Mouse (Mus musculus): ENCODE data around the gene Aatk.

Aatk gene

GRCm38 (mm10) chr11:120046553-120047191 is at the start of gene Aatk:
Aatk (minus strand) TSS chr11:120047167.
- DNase-seq = no peak

DNA sequence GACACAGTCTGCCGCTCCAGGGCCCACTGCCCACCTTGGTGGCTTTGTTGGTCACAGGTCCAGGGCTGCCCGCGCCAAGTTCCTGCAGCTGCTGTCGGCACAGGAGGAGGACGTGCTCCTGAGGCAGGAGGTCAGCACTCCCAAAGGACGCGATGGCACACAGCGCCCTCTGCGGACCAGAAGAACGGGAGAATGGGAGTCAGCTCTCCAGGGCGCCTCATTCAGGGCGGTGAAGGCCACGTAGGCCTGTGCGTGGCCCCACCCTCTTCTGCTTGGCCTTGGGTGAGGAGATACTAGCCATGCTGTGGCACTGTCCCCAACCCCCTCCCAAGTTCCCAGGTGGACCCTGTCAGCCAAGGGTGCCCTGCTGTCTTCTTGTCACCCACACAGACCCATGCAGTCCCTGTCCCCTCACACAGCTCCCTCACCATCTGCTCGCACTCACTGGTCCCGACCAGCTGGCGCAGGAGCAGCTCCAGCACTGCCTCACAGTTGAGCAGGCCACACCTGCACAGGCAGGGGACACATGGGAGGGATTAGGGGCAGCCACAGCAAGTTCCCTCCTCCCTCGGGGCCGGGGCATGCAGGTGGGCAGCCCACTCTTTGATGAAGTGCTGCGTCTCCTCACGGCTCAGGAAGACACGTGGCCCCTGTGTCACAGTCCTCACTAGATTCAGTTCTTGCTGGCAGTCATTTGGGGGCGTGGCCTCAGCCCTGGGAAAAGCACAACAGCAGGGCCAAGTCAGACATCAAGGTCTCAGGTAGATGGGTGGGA is 46.0 kb upstream of the Aatk start:
- DNase-seq = no peak

DNA sequence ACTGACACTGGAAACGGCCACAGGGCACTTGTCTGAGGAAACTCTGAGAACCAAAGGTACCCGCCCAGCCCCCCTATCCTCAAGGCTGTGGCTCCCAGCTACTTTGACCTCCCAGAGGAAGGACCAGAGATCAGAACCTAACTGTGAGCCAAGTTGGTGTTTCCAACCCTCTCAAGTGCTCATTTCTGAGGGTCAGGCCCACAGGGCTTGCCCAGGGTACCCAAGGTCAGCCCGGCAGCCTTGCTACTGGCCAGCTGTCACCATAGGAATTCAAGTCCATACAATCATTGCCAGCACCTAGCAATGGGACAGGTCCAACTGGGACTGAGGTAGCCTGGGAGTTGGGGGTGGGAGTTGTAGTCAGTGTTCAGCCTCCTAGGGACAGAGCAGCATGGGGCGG is 43.7 kb upstream of the Aatk start:
- no peak for DNase-seq

DNA sequence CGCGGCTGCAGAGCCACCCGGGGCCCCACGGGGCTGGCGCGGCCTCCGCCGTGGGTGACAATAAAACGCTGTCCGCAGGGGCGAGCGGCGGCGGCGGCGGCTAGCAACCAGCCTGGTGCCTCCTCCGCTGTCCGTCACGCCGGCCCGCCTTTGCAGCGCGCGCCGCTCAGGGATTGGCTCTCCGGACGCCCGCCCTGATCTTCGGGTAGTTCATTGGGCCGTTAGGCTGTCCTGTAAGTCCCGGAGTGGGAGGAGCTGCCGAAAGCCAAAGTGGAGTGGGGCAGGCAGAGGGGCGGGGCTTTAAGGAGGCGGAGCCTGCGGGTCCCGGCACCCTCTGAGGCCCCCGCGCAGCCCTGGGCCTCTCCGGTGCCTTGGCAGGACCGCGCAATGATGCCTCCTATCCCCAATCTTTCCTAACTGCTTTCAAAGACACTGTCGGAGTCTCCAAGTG is 39.8 kb upstream of the Aatk start, which contains the start of gene Cep131:
Gene Cep131 (minus strand): TSS at position 126 of the 451 bp plus-strand sequence.
- DNase-seq = peak; percentile 99

- peak; percentile 55 for DNase-seq
Observed at GRCm38 (mm10) chr11:120085891-120086627, 39.1 kb upstream of the Aatk start.

DNA sequence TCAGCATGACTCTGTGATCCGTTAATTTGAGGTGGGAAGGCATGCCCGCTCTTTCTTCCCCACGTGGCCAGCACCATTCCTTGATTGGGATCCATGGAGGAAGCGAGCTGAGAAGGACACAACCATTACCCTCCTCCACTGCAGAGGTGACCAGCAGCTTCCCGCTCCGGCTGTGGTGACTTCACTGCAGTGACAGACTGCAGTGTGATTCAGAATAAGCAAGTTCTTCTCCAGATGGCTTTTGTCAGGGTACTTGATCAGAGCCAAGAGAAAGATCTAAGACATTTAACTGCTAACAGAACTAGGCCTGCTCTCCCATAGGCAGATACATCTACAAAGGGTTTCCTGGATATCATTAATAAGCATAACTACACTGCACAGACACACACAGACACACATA is 33.3 kb upstream of the Aatk start:
- no peak for DNase-seq

- no peak for DNase-seq
Observed at GRCm38 (mm10) chr11:120076191-120076590, 29.2 kb upstream of the Aatk start.

DNA sequence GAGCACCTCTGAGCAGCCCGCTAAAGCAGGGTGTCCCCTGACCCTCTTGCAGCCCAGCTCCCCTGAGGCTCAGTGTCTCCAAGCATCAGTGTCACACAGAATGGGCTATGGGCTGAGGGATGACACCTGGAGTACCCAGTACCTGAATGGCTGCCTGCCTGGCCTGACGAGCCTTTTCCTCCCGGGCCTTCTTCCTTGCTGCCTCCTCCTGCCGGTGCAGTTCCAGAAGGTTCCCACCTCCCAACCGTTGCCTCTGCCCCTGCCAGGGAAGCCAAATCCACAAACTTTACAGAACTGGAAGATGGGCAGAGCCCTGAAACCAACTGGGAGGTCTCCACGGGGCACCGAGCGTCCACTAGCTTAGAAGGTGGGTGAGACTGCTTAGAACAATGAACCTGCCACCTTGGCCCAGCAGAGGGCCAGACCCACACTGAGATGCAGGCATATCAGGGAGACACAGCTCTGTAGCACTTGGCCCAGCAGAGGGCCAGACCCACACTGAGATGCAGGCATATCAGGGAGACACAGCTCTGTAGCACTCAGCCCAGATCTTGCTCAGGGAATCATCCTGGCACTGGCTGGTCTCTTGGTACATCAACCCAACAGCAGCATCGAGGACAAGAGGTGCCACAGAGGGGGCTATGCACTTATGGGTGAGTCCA is 26.1 kb upstream of the Aatk start:
- DNase-seq = no peak

DNA sequence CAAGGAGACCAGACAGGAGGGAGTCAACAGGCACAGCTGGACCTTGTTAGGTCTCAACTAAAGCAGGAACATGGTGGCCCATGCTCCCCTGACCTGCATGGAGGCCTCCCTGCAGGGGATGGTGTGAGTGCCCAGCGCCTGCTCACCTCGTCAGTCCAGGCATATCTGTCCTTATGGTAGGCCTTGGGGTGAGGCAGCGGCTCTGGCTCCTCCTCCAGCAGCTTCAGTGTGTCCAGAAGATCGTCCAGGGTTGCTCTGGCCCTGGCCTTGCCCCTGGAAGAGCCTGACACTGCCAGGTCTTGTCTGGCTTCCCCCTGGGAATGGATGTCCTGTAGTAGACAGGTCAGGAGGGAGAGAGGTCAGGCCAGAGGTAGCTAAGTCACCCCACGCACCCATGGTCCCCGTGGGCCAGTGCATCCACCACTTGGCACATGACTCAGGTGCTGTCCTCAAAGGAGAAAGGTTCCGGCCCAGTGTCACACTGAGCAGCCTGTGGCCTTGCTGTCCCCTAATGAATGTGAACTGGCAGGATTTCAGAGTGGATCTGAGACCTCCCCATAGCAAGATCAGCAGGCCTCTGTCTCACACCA is 24.9 kb upstream of the Aatk start:
- DNase-seq = no peak

DNA sequence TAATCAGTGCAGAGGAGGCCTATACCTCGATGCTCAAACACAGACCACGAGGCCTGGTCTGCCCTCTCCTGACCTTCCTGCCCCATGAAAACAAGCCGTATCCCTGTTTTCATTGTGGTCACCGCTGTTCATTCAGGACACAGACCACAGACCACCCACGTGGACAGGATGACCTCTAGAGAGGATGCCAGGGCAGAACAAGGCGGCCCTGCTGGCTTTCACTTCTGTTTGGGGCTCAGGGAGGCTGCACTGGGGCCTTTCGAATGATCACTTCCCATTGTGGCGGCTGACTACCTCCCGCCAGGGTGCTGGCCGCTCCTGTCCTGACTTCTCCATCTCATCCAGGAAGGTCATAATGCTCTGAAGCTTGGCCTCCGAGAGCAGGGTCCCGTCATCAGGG is 24.1 kb upstream of the Aatk start:
- no peak for DNase-seq

GRCm38 (mm10) chr11:120070286-120070930 is 23.4 kb upstream of the Aatk start:
- DNase-seq = no peak

DNA sequence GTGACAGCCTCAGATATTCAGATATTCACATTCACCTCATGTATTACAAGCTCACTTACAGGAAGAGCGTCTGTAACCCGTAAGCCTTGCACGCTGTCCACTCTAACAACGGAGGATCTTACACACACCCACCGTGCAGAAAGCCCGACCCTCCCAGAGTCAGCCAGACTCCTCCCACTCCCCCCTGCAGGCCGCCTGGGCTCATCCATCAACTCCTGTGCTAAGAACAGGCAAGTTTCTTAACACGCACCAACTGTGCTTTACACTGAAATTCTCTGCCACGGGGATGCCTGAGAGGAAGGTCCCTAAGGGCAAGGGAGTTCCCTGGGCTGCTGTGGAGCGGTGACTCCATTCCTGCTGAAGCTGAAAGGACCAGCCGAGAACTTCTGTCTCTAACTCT is 22.3 kb upstream of the Aatk start:
- no peak for DNase-seq

- no peak for DNase-seq
Observed at GRCm38 (mm10) chr11:120067834-120068233, 20.9 kb upstream of the Aatk start.

DNA sequence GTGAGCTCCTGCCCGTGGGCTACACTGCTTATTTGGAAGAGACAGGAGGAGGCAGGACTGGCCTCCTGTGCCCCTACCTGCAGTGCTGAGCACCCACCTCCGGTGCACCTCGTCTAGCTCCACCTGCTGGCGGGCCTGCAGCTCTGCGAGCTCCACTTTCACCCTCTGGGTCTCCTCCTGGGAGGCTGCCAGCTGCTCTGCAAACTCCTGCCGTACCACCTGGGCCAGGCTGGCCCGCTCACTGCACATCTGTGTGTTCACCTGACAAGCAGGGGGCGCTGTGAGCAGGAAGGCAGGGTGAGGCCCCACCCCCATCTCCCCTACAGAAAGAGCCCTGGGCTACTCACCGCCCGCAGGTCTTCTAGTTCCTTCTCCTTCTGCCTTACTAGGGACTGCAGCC is 18.3 kb upstream of the Aatk start:
- peak; percentile 62 for DNase-seq

DNA sequence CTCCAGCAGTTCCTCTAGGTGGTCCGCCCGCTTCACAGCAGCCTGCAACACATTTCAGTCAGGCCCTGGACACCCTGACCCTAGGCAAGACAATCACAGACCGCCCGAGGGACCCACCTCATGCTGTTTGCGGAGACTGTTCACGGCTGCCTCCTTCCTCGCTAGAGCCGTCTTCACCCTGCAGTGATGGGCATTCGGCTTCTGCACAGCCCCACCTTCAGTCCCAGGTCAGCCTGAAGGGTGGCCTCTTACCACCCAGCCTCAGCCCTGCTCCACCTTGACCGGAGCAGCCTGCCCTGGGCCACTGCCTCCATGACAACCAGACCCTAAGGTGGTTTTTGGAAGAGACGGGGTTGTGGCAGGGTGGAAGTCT is 17.7 kb upstream of the Aatk start:
- no peak for DNase-seq

DNA sequence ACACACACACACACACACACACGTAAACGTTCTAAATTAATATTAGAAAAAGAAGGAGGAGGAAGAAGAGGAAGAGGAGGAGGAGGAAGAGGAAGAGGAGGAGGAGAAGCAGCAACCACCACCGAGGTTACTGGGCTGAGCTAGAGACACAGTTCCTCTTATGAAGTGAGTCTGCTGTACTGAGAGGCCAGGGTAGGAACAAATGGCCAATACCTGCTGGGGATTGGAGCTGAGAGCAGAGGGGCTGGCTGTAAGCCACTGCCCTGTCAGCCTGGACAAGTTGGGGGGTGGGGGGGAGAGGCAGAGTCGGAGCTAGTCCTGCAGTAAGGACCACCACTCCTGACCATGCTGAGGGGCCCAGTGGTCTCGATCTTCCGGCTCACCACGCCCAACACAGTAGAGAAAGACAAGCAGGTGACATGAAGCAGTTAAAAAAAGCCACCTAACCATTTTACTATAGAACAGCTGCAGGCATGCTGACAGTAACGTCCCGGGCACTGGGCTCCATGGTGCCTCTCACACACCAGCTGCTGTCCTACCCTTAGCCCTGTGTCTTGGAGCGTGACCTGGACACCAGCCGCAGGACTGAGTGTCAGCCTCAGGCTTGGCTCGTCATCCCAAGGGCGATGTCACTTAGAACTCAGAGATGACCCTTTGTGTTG is 17.2 kb upstream of the Aatk start:
- no peak for DNase-seq

GRCm38 (mm10) chr11:120063326-120063725 is 16.4 kb upstream of the Aatk start:
- DNase-seq = no peak

DNA sequence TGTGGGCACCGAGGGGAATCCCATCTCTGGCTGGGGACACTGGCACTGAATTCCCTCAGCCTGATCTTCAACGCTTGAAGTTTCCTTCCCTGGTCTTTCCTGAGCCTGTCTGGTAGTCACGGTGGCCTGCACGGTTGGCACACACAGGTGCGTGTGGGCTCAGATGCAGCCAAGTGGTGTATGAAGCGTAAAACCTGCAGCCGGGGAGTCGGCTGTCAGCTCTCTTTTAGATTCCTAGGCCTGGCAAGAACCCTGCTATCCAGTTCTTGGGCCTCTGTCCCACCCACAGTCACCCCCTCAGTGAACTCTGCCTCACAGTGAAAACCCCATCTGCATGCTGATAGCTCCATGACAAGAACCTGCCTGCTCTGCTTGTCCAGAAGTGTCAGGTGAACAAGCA is 13.7 kb upstream of the Aatk start:
- DNase-seq = no peak

DNA sequence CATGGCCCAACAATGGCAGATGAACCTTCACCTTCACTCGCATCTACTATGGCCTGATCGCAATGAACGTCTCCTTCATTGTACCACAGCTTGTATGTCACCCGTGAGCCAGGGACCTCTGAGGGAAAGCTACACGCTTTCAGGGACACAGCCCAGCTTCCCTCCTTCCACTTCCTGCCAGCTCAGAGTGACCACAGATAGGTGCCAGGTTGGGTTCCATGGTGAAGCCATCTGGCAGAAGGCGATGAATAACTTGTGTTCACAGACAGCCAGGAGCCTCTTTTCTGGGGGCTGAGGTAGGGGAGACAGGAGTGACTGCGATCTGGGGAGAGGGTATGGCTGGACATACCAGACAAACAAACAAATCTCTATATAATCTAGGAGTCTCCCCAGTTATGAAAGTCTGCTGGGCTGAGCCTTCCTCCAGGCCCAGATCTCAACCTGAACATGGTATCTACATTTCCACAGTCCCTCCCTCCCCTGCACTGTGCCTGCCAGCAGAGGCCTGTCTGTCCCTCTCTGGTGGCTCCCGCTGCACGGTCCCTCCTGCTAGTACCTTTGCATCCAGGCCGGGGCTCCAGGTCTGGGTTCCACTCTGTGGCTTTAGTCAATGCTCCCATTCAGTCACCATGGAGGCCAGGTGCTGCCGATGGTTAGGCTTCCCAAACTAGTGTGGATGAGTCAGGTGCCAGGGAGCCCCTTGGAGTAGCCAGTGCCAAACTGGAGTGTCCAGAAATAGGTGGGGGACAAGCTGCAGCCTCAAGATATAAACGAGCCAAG is 9.2 kb upstream of the Aatk start:
- DNase-seq = no peak

DNA sequence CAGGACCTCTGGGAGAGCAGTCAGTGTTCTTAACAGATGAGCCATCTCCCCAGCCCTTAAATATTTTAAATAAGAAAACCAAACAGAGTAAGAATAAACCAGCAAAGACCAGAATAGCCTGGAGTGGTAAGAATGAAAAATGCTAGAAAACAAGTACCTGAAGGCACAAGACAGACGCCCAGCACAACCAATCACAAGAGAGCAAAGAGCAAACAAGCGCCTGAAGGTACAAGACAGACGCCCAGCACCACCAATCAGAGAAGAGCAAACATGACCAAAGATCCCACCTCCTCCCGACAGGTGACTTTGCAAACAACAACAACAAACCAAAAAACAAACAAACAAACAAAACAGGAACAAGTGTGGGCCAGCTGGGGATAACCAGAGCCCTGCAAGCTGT is 6.9 kb upstream of the Aatk start:
- DNase-seq = no peak

DNA sequence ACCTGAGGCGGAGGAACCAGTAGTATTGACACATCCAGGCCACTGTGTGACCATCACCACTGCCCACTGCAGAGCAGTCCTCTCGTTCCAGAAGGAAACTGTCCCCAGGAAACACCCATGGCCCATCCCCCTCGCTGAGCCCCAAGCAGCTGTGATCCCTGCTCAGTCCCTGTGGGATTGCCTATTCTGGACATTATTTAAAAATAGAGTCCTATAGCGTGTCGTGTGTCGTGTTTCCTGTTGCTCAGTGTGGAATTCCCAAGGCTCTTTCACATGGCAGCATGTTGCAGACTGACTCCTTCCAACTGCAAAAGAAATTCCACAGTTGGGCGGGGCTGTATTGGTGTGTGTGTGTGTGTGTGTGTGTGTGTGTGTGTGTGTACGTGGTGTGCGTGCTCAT is 5.3 kb upstream of the Aatk start:
- no peak for DNase-seq
